Mouse (Mus musculus): Measurements from ENCODE around the gene Gm498.

Gm498 gene

GRCm38 (mm10) chr7:143900667-143901066 is 34.0 kb downstream of the Gm498 start:
- peak; percentile 6 for DNase-seq

GRCm38 (mm10) chr7:143905176-143905575 is 38.5 kb downstream of the Gm498 start:
- DNase-seq = no peak

DNA sequence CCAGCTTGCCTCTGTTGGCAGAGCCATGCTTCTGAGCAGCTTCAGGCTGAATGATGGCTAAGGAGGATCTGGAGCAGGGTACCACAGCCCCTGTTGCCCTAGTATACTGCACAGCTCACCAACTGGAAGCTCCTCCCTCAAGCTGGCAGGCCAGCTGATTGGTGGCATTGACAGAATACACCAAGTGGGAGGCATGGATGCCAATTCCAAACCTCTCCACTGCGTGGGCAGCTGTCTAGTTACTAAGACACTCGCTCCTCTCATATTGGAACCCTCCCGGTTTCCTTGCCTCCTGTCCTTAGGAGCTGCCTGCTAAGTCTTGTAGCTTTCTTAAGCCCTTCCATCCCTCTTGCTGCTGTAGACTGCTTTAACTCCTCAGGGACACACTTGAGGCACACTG is 39.0 kb downstream of the Gm498 start:
- no peak for DNase-seq

GRCm38 (mm10) chr7:143913611-143914010 is 47.0 kb downstream of the Gm498 start:
- no peak for DNase-seq

DNA sequence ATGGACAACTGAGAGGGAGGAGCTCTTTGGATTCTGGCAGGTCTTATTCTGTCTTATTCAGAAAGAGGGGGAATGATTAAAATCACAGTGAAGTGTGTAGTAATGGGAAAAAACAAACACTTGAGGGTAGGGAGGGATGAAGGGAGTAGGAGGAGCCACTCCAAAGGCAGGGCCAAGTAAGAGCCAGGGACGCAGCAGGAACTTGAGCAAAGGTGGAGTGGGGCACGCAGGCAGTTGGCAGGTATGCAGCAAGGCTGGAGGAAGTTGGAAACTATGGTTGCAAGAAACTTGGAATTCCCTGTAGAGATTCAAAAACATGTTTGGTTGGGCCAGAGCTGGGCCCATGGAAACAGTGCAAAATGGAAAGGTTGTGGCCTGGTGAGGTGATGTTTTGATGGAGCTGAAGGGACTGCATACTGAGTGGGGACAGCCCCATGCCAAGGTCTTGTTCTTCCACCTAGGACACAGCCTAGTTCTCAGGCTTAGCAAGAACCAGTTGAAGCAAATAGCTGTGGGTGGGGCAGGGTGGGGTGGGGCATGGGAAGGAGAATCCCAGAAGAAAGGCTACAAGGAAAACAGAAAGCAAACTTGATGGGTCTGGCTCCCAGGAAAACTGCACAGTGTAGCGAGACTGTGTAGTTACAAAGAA is 52.5 kb downstream of the Gm498 start:
- no peak for DNase-seq

GRCm38 (mm10) chr7:143929899-143930298 is 63.3 kb downstream of the Gm498 start:
- DNase-seq = no peak

- peak; percentile 4 for DNase-seq
Measured at GRCm38 (mm10) chr7:143938647-143939046, 72.0 kb downstream of the Gm498 start.

GRCm38 (mm10) chr7:143939476-143939875 is 72.8 kb downstream of the Gm498 start:
- no peak for DNase-seq

DNA sequence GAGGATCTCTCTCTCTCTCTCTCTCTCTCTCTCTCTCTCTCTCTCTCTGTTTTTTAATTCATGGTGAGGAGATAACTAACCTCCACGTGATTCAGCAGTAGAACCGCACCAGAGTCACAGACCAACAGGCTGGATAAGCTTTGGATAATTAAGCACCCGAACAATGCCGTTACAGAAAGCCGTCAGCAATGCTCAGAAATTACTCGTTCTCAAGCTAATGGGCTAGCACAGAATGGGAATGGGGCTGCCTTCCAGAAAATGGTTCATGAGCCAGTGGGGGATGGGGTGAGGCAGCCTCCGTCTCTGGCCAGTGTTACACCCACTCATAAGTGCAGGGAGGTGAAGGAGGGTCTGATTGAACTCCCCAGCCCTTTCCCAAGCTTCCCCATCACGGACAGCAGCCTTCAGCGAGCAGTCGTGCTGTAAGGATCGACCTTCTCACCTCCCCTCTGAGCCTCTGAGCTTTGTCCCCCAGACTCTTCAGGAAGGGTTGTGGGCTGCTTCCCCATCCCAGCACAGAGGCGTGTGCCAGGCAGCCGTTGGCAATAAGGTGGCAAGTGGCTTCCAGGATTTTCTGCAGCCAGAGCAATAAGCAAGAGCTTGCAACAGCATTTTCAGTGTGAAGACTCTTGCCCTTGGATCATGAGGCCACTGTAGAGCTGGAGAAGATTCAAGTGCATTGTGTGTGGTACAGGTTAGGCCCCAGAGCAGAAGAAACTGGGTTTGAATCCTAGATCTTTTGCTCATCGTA is 76.5 kb downstream of the Gm498 start:
- DNase-seq = no peak

DNA sequence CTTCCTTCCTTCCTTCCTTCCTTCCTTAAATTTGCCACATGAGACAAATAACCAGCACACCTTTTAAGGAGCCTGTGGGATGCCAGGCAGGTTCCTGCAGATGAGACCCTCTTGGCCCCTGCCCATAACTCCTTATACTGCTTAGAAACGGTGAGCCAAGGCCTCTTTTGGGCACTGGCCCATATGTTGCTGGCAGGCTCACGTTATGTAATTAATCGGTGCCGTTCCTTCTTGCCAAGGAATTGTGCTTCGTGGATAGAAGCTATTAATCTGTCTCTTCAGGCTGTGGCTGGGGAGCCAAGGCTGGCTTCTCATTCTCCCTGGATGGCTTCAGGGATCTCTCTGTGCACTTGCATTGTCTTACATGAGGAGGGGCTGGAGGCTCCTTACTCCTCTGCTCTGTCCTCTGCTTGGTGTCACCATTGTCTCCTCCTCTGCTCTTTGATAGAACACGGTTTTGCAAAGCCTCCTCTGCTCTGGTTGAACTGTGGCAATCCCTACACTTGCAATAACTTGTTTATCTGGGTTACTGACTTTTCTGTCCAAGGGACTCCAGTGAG is 77.9 kb downstream of the Gm498 start:
- peak; percentile 1 for DNase-seq

Measured in cerebellum, adult 9-11 months (tissue).